Mouse (Mus musculus) right cerebral cortex, postnatal 14 days (tissue): ENCODE data around the gene E130311K13Rik.

Experiments used
- DNase-seq: peaks from one replicate; pipeline ENCODE4 v3.0.0; 2022

Gene E130311K13Rik

DNA sequence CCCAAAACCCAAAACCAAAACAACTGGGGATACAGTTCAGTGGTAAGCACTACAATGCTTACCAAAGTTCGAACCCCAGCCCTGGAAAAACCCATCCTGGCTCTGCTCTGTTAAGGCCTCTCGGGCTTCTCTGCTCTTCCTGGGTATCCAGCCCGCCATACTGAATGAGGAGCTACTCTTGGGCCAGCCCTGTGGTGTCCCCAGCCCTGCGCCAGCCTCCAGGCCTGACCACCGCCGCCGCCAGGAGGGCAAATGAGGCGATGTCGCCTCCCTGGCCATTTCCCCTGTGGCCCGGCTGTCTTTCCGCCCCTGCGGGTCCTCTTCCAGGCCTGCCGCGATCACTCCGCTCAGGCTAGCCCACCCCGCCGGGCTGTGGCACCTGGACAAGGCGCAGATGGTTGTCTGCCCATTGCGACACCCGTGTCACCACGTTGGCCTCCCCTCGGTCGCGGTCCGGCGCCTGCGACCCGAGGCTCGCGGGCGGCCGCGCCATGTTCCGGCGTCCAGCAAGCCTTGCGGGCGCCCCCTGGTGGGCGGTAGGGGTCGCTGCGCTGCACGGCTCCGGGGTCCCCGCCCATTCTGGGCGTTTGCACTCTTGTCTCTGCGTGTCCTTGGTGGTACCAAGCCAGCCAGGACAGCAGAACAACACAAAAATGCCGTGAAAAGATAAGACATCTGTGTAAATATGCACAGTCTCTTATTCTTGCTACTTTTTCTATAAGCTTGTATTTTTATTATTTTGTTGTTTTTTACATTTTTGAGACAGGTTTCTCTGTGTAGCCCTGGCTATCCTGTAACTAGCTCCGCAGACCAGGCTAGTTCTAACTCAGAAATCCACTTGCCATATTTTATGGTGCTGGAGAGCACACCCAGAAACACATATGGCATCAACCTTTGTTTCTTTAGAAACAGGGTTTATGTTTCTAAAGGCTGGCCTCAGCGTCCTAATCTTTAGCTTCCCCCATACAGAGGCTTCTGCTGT is at the start of gene E130311K13Rik:
TSS of gene E130311K13Rik (minus strand) at position 595 of the 982 bp plus-strand sequence.
- peak; percentile 89 for DNase-seq

- DNase-seq, result no peak
Measured at GRCm38 (mm10) chr3:63977895-63978294, 48.6 kb upstream of the E130311K13Rik start.

DNA sequence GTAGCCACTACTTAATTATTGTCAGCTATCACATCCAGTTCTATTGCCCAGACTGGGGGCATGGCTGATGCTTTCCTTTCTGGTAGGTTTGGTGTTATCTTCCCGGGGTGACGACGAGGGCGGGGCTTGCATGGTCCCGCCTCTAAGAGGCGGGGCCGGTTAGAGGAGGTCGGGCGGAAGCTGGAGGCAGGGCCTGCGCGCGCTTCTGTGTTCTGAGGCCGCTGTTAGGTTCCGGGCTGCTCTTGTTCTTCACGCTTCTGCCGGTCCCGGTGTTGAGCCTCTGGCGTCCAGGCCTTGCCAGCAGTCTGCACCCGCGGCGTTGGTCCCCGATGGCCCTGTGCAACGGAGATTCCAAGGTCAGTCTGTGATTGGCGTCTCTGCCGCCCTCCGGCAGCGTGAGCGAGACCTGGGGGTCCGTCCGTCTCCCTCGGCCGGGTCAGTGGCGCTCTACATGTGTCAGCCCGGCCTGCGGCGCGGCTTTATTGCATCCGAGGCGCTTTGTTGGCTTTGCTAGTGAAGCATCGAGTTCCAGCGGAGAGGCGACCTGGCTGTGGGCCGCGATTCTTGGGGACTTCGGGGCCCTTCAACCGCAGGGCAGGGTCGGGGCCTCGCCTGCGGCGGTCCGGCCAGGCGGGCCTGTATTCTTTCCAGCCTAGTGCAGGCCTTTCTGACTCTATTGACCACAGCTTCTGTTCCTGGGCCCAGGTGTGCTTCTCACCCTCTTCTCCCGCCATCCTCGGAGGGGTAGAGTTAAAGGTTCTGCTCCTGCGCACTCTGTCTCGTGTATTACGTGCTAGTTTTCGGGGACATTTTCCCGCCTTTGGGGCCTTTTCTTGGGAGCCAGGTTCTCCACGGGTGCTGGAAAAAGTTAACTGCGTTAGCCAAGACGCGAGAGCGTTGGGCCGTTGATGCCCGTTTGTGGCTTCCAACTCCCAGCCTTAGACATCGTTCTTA is 47.0 kb upstream of the E130311K13Rik start, which contains the start of gene Gmps:
TSS of gene Gmps (plus strand) at position 152 of the 954 bp plus-strand sequence.
- peak; percentile 90 for DNase-seq

GRCm38 (mm10) chr3:63965929-63966328 is 36.7 kb upstream of the E130311K13Rik start:
- no peak for DNase-seq

DNA sequence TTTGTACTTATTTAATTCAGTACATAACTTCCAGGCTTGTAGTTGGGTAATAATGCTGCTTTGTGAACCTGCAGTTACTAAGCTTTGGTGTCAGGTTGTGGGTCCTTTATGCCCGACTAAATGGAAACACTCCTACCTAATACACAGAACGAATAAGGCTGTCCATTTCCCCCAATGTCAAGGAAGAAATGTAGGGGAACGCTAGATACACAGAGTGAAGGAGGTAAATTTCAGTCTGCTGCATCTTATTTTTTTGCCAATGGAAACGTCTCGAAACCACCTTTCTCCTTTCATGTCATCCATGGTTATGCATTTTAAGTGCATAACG is 35.6 kb upstream of the E130311K13Rik start:
- DNase-seq, result no peak

GRCm38 (mm10) chr3:63964100-63964921 is 35.0 kb upstream of the E130311K13Rik start, which contains the start of gene Slc33a1:
TSS of gene Slc33a1 (minus strand) at chr3:63964768.
- DNase-seq, result peak; percentile 100

DNA sequence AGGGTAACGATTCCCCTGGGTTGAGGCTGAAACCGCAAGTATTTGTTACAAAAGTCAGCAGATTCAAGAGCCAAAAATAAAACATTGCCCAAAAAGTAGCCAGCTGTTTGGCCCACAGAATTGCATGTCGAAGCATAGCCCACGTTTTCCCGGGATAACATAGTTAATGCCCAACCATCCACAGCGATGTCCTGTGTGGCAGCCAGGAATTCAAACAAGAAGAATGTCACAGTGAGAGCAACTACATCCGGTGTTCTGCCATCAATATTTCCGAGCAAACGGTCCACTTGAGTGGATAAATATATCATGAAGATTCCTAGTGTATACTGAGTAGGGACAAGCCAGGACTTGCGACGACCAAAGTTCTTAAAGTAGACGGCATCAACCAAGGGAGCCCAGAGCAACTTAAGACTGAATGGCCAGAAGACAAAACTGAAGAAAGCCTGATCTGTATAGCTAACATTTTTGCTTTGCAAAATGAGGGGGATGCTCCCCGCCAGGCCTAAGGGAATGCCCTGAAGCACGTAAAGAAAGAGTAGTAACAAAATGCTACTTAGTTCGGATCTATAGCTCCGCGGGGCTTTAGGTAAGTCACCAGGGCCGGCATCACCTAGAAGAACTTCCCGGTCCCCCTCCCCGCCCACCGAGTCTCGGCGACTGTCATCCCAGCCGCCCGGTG is 34.3 kb upstream of the E130311K13Rik start:
- DNase-seq, result no peak

DNA sequence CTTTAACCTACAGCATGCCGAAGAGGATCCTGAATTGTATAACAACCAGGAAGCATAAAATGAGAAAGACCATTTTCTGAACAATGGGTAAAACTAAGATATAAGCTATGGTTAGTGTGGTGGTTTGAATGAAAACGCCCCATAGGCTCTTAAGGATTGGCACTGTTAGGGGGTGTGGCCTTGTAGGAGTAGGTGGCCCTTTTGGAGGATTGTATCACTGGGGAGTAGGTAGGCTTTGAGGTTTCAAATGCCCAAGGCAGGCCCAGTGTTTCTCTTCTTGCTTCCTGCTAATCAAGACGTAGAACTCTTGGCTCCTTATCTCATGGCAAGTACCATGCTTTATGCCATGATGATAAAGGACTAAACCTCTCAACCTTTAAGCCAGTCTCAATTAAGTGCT is 20.6 kb upstream of the E130311K13Rik start:
- no peak for DNase-seq

DNA sequence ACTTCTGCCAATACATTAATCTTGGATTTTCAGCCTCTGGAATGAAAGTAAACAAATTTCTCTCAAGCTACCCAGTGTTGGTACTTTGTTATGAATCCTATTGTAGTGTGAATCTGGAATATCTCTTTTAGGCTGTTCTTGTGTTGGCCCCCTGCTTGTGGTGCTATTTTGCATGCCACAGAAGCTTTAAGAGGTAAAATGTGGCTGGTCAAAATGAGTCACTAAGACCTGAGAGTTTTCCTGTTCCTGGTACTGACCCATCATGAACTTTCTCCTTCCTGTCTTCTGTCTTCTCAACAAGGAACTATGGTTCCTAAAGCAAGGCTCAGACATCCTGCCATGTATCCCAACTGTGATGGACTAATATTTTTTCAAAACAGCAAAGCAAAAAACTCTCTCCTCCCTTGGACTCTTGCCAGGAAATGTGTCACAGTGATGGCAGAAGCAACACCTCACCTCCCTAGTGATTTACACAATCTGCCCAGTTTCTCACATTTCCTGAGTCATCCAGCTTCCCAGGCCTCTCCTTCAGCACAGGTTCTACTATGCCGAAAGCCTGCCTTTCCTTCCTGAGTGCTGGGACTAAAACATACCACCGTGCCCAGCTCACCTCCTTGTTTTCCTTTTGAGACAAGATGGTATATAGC is 12.1 kb upstream of the E130311K13Rik start:
- DNase-seq, result peak; percentile 9

GRCm38 (mm10) chr3:63938928-63939327 is 9.7 kb upstream of the E130311K13Rik start:
- no peak for DNase-seq

- DNase-seq, result no peak
Measured at GRCm38 (mm10) chr3:63919634-63920033, 9.6 kb downstream of the E130311K13Rik start.

- DNase-seq, result no peak
Measured at GRCm38 (mm10) chr3:63910301-63910700, 19.0 kb downstream of the E130311K13Rik start.

DNA sequence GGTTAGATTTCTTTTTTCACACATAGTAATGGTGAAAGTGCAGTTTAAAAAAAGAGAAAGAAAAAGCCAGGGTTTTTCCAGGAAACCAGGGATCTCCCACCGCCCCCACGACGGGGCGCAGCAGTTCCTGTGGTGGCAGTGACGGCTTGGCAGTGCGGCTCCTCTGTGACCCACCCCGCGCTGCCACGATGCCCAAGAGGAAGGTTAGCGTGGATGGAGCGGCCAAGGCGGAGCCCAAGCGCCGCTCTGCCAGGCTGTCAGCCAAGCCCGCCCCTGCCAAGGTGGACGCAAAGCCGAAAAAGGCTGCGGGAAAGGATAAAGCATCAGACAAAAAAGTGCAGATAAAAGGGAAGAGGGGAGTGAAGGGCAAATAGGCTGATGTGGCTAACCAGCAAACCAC is 24.0 kb downstream of the E130311K13Rik start:
- DNase-seq, result peak; percentile 17

DNA sequence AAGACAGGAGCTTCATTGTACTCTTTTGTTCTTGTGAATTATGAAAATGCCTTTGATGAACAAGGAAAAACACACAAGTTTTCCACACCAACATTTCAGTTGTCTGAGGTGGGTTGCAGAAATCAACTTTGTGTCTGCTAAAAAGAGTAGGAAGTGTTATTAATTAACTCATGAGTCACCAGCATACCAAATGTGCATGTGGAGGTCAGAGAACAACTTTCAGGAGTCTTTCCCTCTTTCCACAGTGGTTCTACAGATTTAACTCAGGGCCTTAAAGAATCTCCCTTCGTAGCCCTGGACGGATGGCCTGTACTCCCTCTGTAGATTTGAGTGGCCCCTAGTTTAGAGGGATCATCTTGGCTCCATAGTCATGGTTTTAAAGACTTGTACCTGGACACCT is 25.1 kb downstream of the E130311K13Rik start:
- no peak for DNase-seq

DNA sequence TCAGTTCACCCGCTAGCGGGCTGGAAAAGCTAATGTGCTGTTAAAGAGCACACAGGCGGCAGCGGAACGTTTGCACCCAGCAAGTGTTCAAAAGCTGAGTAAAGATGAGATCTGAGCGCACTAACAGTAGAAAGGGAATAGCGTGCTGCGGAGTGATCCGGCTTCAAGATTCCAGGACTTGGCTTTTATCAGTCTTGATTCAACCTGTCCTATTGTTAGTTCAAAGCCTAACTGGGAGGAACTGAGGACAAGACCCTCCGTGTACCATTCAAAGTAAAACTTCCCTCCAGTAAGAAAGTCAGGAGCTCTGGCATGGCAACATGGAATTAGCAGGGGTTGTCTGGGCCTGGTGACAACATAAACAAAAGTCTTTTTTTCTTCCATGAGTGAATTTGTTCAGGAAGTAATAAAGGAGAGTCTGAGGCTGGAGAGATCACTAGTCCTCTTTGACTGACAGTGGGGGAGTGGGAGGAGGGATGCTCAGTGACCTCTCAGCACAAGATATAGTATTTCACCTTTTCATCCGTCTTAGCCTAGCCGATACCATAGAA is 29.2 kb downstream of the E130311K13Rik start:
- no peak for DNase-seq

- DNase-seq, result peak; percentile 61
Measured at GRCm38 (mm10) chr3:63899309-63899695, 30.0 kb downstream of the E130311K13Rik start, which contains the start of gene Plch1. TSS of gene Plch1 (minus strand) at chr3:63899472.

- DNase-seq, result peak; percentile 85
Measured at GRCm38 (mm10) chr3:63898581-63899308, 30.5 kb downstream of the E130311K13Rik start.

DNA sequence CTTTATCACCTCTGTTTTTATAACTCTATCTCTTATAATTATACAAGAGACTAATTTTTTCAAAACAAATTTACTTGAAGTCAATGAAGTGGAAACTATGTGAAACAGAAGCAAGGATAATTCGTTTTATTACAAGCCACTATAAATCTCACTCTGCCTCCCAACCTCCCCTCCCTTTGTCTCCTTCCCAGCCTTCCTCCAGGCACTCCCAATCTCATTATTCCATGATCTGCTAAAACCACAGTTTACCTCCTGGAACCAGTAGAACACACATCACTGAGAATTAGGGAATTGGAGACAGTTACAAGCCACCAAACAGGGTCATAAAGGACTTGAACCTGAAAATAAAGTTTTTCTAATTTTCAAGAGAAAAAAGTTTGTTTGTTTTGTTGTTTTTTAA is 32.1 kb downstream of the E130311K13Rik start:
- DNase-seq, result no peak

- DNase-seq, result no peak
Measured at GRCm38 (mm10) chr3:63896303-63896702, 33.0 kb downstream of the E130311K13Rik start.

- DNase-seq, result no peak
Measured at GRCm38 (mm10) chr3:63895786-63896185, 33.5 kb downstream of the E130311K13Rik start.
